Mouse (Mus musculus): Measurements from ENCODE around the gene Bhlhe23. TPM values are rescaled to one million over a fixed set of nuclear protein-coding genes. Genes with fewer than 3 reads are reported as not detected.

The Bhlhe23 gene
- polyA plus RNA-seq, 1 experiment from 2014 or later: 0.36 TPM

GRCm38 (mm10) chr2:180786732-180787131 lies 10.0 kb upstream of the Bhlhe23 start:
- Histone ChIP-seq H3K9ac (ENCODE audit: low read depth, low read length) (no peak overlapping the region), H3K27me3 (replicated peaks; ENCODE audit: control insufficient read depth, insufficient read depth, low read length) (no peaks in the 10 kb centered on the region), H3K4me3 (ENCODE audit: low read length) (no peak overlapping the region), H3K4me2 (ENCODE audit: low read length) (no peak overlapping the region), H3K36me3 (ENCODE audit: control insufficient read depth, insufficient read depth, low read length) (no peaks in the 10 kb centered on the region), H3K9me3 (ENCODE audit: control insufficient read depth, low read length) (no peaks in the 10 kb centered on the region), H3K4me1 (ENCODE audit: control insufficient read depth, insufficient read depth, low read depth, low read length) (peaks cover 11% of the 10 kb centered on the region), H3K27ac (ENCODE audit: low read depth, low read length) (no peak overlapping the region)
- no peak for ATAC-seq

- peaks cover 11% of the 10 kb centered on the region for H3K4me1 ChIP-seq (ENCODE audit: control insufficient read depth, insufficient read depth, low read depth, low read length)
- no peak overlapping the region for H3K9ac ChIP-seq (ENCODE audit: low read depth, low read length)
- no peak overlapping the region for H3K27ac ChIP-seq (ENCODE audit: low read depth, low read length)
- no peaks in the 10 kb centered on the region for H3K36me3 ChIP-seq (ENCODE audit: control insufficient read depth, insufficient read depth, low read length)
- ATAC-seq: no peak
- peaks cover 42% of the 10 kb centered on the region for H3K27me3 ChIP-seq (replicated peaks; ENCODE audit: control insufficient read depth, insufficient read depth, low read length)
- WGBS: 13% methylated on average over 2 of the region's 2 CpGs
- no peaks in the 10 kb centered on the region for H3K9me3 ChIP-seq (ENCODE audit: control insufficient read depth, low read length)
- no peak overlapping the region for H3K4me3 ChIP-seq (ENCODE audit: low read length)
- no peak overlapping the region for H3K4me2 ChIP-seq (ENCODE audit: low read length)
These were observed 3.6 kb upstream of the Bhlhe23 start for GRCm38 (mm10) chr2:180780282-180780681.

- H3K36me3 ChIP-seq (ENCODE audit: control insufficient read depth, insufficient read depth, low read length): no peaks in the 10 kb centered on the region
- H3K9ac ChIP-seq (ENCODE audit: low read depth, low read length): no peak overlapping the region
- H3K9me3 ChIP-seq (ENCODE audit: control insufficient read depth, low read length): no peaks in the 10 kb centered on the region
- peak; percentile 61 for ATAC-seq
- no peak overlapping the region for H3K4me3 ChIP-seq (ENCODE audit: low read length)
- 23% methylated on average over 12 of the region's 12 CpGs for WGBS
- peaks cover 11% of the 10 kb centered on the region for H3K4me1 ChIP-seq (ENCODE audit: control insufficient read depth, insufficient read depth, low read depth, low read length)
- peaks cover 47% of the 10 kb centered on the region for H3K27me3 ChIP-seq (replicated peaks; ENCODE audit: control insufficient read depth, insufficient read depth, low read length)
- no peak overlapping the region for H3K27ac ChIP-seq (ENCODE audit: low read depth, low read length)
- H3K4me2 ChIP-seq (ENCODE audit: low read length): no peak overlapping the region
These were observed 2.8 kb upstream of the Bhlhe23 start for GRCm38 (mm10) chr2:180779226-180780104.

- Histone ChIP-seq H3K9ac (ENCODE audit: low read depth, low read length) (no peak overlapping the region), H3K36me3 (ENCODE audit: control insufficient read depth, insufficient read depth, low read length) (no peaks in the 10 kb centered on the region), H3K27ac (ENCODE audit: low read depth, low read length) (no peak overlapping the region), H3K9me3 (ENCODE audit: control insufficient read depth, low read length) (no peaks in the 10 kb centered on the region), H3K4me2 (ENCODE audit: low read length) (no peak overlapping the region; the same call in none of the 2 replicates), H3K27me3 (replicated peaks; ENCODE audit: control insufficient read depth, insufficient read depth, low read length) (peaks cover 64% of the 10 kb centered on the region), H3K4me1 (ENCODE audit: control insufficient read depth, insufficient read depth, low read depth, low read length) (peaks cover 11% of the 10 kb centered on the region), H3K4me3 (ENCODE audit: low read length) (peak overlapping the region; percentile 38; the same call in 1 of the 2 replicates)
- ATAC-seq: no peak
- 4% methylated on average over 15 of the region's 15 CpGs for WGBS
These were observed 1.1 kb downstream of the Bhlhe23 start for GRCm38 (mm10) chr2:180775641-180776040.

GRCm38 (mm10) chr2:180775223-180775622 lies 1.5 kb downstream of the Bhlhe23 start:
- H3K4me3 ChIP-seq (ENCODE audit: low read length): no peak overlapping the region
- WGBS: 6% methylated on average over 12 of the region's 12 CpGs
- no peak overlapping the region for H3K4me2 ChIP-seq (ENCODE audit: low read length)

GRCm38 (mm10) chr2:180765713-180766112 lies 11.0 kb downstream of the Bhlhe23 start:
- Histone ChIP-seq H3K9me3 (ENCODE audit: control insufficient read depth, low read length) (no peaks in the 10 kb centered on the region), H3K9ac (ENCODE audit: low read depth, low read length) (no peak overlapping the region), H3K4me1 (ENCODE audit: control insufficient read depth, insufficient read depth, low read depth, low read length) (no peaks in the 10 kb centered on the region; the same call in 1 of the 2 replicates), H3K4me2 (ENCODE audit: low read length) (no peak overlapping the region), H3K27me3 (replicated peaks; ENCODE audit: control insufficient read depth, insufficient read depth, low read length) (no peaks in the 10 kb centered on the region; the same call in 1 of the 2 replicates), H3K4me3 (ENCODE audit: low read length) (no peak overlapping the region), H3K27ac (ENCODE audit: low read depth, low read length) (no peak overlapping the region), H3K36me3 (ENCODE audit: control insufficient read depth, insufficient read depth, low read length) (no peaks in the 10 kb centered on the region)
- ATAC-seq: no peak
- 62% methylated on average over 7 of the region's 7 CpGs for WGBS

More at GRCm38 (mm10) chr2:180775223-180775622, 1.5 kb downstream of the Bhlhe23 start:
- H3K9ac ChIP-seq (ENCODE audit: low read depth, low read length): no peak overlapping the region
- H3K9me3 ChIP-seq (ENCODE audit: control insufficient read depth, low read length): no peaks in the 10 kb centered on the region
- peaks cover 64% of the 10 kb centered on the region for H3K27me3 ChIP-seq (replicated peaks; ENCODE audit: control insufficient read depth, insufficient read depth, low read length)
- H3K36me3 ChIP-seq (ENCODE audit: control insufficient read depth, insufficient read depth, low read length): no peaks in the 10 kb centered on the region
- H3K4me1 ChIP-seq (ENCODE audit: control insufficient read depth, insufficient read depth, low read depth, low read length): peaks cover 11% of the 10 kb centered on the region
- ATAC-seq: no peak
- H3K27ac ChIP-seq (ENCODE audit: low read depth, low read length): no peak overlapping the region

GRCm38 (mm10) chr2:180764986-180765385 lies 11.7 kb downstream of the Bhlhe23 start:
- Histone ChIP-seq H3K4me3 (ENCODE audit: low read length) (no peak overlapping the region), H3K9ac (ENCODE audit: low read depth, low read length) (no peak overlapping the region), H3K36me3 (ENCODE audit: control insufficient read depth, insufficient read depth, low read length) (no peaks in the 10 kb centered on the region), H3K9me3 (ENCODE audit: control insufficient read depth, low read length) (no peaks in the 10 kb centered on the region), H3K27me3 (replicated peaks; ENCODE audit: control insufficient read depth, insufficient read depth, low read length) (no peaks in the 10 kb centered on the region), H3K4me2 (ENCODE audit: low read length) (no peak overlapping the region), H3K4me1 (ENCODE audit: control insufficient read depth, insufficient read depth, low read depth, low read length) (no peaks in the 10 kb centered on the region; the same call in 1 of the 2 replicates), H3K27ac (ENCODE audit: low read depth, low read length) (no peak overlapping the region)
- no peak for ATAC-seq
- 36% methylated on average over 11 of the region's 11 CpGs for WGBS

GRCm38 (mm10) chr2:180758513-180759263 lies 18.0 kb downstream of the Bhlhe23 start:
- 20% methylated on average over 15 of the region's 15 CpGs for WGBS
- no peak overlapping the region for H3K9ac ChIP-seq (ENCODE audit: low read depth, low read length)
- H3K4me2 ChIP-seq (ENCODE audit: low read length): no peak overlapping the region

GRCm38 (mm10) chr2:180756786-180757185 lies 19.9 kb downstream of the Bhlhe23 start:
- H3K9me3 ChIP-seq (ENCODE audit: control insufficient read depth, low read length): no peaks in the 10 kb centered on the region
- no peaks in the 10 kb centered on the region; the same call in 1 of the 2 replicates for H3K27me3 ChIP-seq (replicated peaks; ENCODE audit: control insufficient read depth, insufficient read depth, low read length)
- H3K4me1 ChIP-seq (ENCODE audit: control insufficient read depth, insufficient read depth, low read depth, low read length): peaks cover 6% of the 10 kb centered on the region; the same call in 1 of the 2 replicates
- H3K4me3 ChIP-seq (ENCODE audit: low read length): no peak overlapping the region
- 10% methylated on average over 2 of the region's 2 CpGs for WGBS
- H3K36me3 ChIP-seq (ENCODE audit: control insufficient read depth, insufficient read depth, low read length): no peaks in the 10 kb centered on the region
- H3K9ac ChIP-seq (ENCODE audit: low read depth, low read length): no peak overlapping the region
- ATAC-seq: no peak
- no peak overlapping the region for H3K27ac ChIP-seq (ENCODE audit: low read depth, low read length)
- no peak overlapping the region for H3K4me2 ChIP-seq (ENCODE audit: low read length)

More at GRCm38 (mm10) chr2:180758513-180759263, 18.0 kb downstream of the Bhlhe23 start:
- H3K27me3 ChIP-seq (replicated peaks; ENCODE audit: control insufficient read depth, insufficient read depth, low read length): no peaks in the 10 kb centered on the region; the same call in 1 of the 2 replicates
- H3K36me3 ChIP-seq (ENCODE audit: control insufficient read depth, insufficient read depth, low read length): no peaks in the 10 kb centered on the region
- H3K9me3 ChIP-seq (ENCODE audit: control insufficient read depth, low read length): no peaks in the 10 kb centered on the region
- H3K27ac ChIP-seq (ENCODE audit: low read depth, low read length): 0 out of 2 replicates have a peak overlapping the region, but pooled peaks have one; percentile 32
- H3K4me3 ChIP-seq (ENCODE audit: low read length): no peak overlapping the region
- peak; percentile 68; the same call in 1 of the 2 replicates for ATAC-seq
- H3K4me1 ChIP-seq (ENCODE audit: control insufficient read depth, insufficient read depth, low read depth, low read length): peaks cover 6% of the 10 kb centered on the region; the same call in 1 of the 2 replicates
